Mouse (Mus musculus): ENCODE measurements around the gene Tpmt. TPM values are rescaled to one million over a fixed set of nuclear protein-coding genes. Genes with fewer than 3 reads are reported as not detected.

Tpmt gene
- total RNA-seq (2018; cell fraction: chromatin; rRNA removed): 1 to 10 TPM in 21 of 26 experiments, under 1 TPM in 1, not detected in 4; 0.96 to 8.0 (median 4.0) TPM
- 1 to 10 TPM; 1.5 to 6.0 (median 3.1) TPM for total RNA-seq (2018; cell fraction: cytosol; rRNA removed)
- total RNA-seq (2018; cell fraction: nucleus; rRNA removed): 1 to 10 TPM in 21 of 26 experiments, under 1 TPM in 4, not detected in 1; 0.54 to 6.9 (median 2.4) TPM
- 2.7 to 3.9 TPM (median 3.6 TPM) in 3 replicates for polyA plus RNA-seq (2018)

DNA sequence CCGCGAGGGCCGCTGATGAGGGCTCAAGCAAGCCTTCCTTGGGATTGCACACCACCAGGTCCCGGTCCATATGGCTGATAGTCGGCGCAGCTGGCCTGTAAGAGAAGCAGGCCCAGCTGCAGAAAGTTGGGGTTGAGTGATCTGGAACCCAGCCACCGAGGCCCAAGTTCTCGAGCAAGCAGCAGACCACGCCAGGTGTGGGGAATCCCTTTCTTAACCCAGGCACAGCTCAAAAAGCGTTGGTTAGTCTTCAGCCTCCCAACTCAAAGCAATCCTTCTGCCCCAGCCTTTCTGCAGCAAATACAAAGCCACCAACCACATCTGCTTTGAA, at the start of gene Tpmt:
Gene Tpmt, minus strand, starts transcription at position 121 of the 331 bp plus-strand sequence.
- H3K4me3 ChIP-seq (ENCODE audit: inconsistent target): peak within 1 kb of the TSS; percentile 62
- H3K27ac ChIP-seq: no peak within 1 kb of the TSS
- H3K36me3 ChIP-seq (ENCODE audit: inconsistent target): peaks cover 11% of the 10 kb centered on the region; the same call in 1 of the 2 replicates
- 37% methylated on average over 10 of the region's 10 CpGs for WGBS (ENCODE audit: missing documents)
- peaks cover 8% of the 10 kb centered on the region; the same call in 1 of the 2 replicates for H3K79me2 ChIP-seq (ENCODE audit: inconsistent target)

DNA sequence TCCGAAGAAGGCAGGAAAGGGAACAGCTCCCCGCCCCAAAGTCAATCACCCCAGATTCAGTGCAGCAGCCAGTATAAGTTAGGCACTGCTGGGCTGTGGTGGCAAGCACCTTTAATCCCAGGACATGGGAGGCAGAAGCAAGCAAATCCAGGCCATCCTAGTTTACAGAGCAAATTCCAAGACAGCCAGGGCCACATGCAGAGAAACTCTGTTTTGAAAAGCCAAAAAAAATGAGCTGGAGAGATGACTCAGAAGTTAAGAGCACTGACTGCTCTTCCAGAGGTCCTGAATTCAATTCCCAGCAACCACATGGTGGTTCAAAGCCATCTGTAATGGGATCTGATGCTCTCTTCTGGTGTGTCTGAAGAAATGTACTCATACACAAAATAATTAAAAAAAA, 49.3 kb upstream of the Tpmt start:
- peaks cover 77% of the 10 kb centered on the region for H3K36me3 ChIP-seq (ENCODE audit: inconsistent target)
- H3K27ac ChIP-seq: no peak overlapping the region
- no peak overlapping the region for H3K4me3 ChIP-seq (ENCODE audit: inconsistent target)
- peaks cover 85% of the 10 kb centered on the region for H3K79me2 ChIP-seq (ENCODE audit: inconsistent target)
- WGBS (ENCODE audit: missing documents): 97% methylated on average over 2 of the region's 2 CpGs

DNA sequence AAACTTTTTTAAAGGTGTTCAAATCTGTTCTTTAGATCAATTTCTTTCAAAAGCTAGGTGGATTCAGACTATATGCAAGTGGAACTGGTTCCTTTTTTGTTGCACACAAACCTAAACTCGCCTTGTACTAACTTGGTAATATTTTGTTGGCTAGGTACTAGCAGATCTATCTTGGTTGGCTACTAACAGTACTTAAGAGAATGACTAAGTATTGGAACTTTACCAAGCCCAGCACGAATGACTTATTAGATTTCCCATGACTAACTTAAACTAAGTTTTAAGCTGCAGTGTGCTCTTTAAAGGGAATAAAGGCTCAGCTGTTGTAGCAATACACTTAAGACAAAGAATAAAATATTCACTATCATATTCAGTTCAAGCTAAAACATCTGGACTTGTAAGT, 44.7 kb upstream of the Tpmt start:
- H3K79me2 ChIP-seq (ENCODE audit: inconsistent target): peaks cover 40% of the 10 kb centered on the region
- H3K36me3 ChIP-seq (ENCODE audit: inconsistent target): peaks cover 71% of the 10 kb centered on the region
- H3K4me3 ChIP-seq (ENCODE audit: inconsistent target): no peak overlapping the region
- 77% methylated on average over 2 of the region's 2 CpGs for WGBS (ENCODE audit: missing documents)
- H3K27ac ChIP-seq: no peak overlapping the region

DNA sequence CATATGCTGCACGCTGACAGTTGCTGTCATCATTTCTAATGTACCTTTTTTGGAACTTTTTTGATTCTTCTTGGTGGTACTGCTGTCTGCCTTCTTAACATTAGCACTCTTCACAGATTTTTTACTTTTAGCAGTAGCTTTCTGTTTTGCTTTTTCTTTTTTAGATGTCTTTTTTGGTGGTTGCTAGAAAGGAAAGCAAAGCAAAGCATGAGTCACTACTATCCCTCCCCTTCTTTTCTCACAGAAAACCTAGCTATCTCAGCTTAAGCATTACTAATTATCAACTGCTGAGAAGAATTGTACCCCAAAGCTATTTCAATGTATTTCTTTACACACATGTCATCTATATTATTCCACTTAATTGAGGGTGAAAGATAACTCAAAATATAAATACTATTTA, 43.9 kb upstream of the Tpmt start:
- 90% methylated on average over 1 of the region's 1 CpGs for WGBS (ENCODE audit: missing documents)
- Histone ChIP-seq H3K79me2 (ENCODE audit: inconsistent target) (peaks cover 32% of the 10 kb centered on the region), H3K36me3 (ENCODE audit: inconsistent target) (peaks cover 66% of the 10 kb centered on the region), H3K4me3 (ENCODE audit: inconsistent target) (no peak overlapping the region), H3K27ac (no peak overlapping the region)

DNA sequence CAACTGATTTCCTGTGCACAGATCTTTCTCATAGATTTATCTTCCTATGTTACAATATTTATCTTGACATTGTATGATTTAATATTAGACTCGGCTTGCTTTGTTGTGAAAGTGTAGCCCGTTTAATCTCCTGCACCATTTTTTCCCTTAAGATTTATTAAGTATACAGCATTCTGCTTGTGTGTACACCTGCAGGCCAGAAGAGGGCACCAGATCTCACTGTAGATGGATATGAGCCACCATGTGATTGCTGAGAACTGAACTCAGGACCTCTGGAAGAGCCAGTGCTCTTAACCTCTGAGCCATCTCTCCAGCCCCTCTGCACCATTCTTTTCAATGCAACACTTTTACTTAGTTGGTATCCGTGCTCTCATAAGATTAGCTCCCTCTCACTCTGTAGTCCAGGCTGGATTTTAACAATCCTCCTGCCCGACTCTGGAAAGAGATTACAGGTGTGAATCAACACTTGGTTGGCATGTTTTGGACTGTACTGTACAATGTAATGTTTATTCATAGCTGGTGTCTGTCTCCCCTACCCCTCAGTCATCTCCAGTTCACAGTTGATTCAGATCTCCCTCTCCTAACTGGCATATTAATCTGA, 36.5 kb upstream of the Tpmt start:
- WGBS (ENCODE audit: missing documents): 98% methylated on average over 4 of the region's 4 CpGs

DNA sequence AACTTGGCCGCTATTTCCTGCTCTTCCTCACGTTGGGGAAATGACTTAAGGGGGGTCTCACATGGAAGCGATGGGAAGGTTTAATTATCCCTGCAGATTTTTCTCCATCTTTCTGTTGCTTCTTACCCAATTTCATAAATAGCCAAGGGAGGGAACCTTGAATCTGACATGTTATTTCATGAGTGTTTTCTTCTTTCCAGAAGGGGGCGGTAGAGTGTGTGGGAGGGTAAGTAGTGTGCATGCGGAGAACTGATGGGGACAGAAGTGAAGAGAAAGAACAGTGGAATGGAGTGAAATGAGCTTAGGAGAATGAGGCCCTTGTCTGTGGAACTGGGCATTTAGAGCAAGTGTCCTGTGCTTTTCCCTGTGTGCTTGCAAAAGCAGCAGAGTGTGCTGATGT, 34.3 kb upstream of the Tpmt start:
- 87% methylated on average over 5 of the region's 5 CpGs for WGBS (ENCODE audit: missing documents)

More for the DNA sequence above, 36.5 kb upstream of the Tpmt start:
- Histone ChIP-seq H3K27ac (no peak overlapping the region), H3K36me3 (ENCODE audit: inconsistent target) (peaks cover 40% of the 10 kb centered on the region), H3K79me2 (ENCODE audit: inconsistent target) (no peaks in the 10 kb centered on the region), H3K4me3 (ENCODE audit: inconsistent target) (no peak overlapping the region)

DNA sequence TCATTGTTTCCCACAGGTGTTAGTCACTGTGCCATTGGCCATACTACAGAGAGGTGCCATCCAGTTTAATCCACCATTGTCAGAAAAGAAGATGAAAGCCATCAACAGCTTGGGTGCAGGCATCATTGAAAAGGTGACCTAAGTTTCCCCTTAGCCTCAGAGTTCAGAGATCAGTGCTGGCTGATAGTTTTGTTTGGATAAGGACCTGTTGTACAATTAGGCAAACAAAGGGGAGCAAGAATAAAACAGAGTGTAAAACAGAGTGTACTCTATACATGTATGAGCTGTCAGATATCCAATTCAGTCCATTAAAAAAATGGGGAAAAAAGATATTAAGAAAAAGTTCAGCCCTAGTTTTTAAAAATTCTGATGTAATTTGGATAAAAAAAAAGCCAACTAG, 32.8 kb upstream of the Tpmt start:
- H3K36me3 ChIP-seq (ENCODE audit: inconsistent target): peaks cover 35% of the 10 kb centered on the region
- no peak overlapping the region for H3K4me3 ChIP-seq (ENCODE audit: inconsistent target)
- H3K27ac ChIP-seq: no peak overlapping the region
- H3K79me2 ChIP-seq (ENCODE audit: inconsistent target): no peaks in the 10 kb centered on the region

More for the DNA sequence above, 34.3 kb upstream of the Tpmt start:
- no peaks in the 10 kb centered on the region for H3K79me2 ChIP-seq (ENCODE audit: inconsistent target)
- no peak overlapping the region for H3K27ac ChIP-seq
- H3K4me3 ChIP-seq (ENCODE audit: inconsistent target): no peak overlapping the region
- H3K36me3 ChIP-seq (ENCODE audit: inconsistent target): peaks cover 31% of the 10 kb centered on the region

DNA sequence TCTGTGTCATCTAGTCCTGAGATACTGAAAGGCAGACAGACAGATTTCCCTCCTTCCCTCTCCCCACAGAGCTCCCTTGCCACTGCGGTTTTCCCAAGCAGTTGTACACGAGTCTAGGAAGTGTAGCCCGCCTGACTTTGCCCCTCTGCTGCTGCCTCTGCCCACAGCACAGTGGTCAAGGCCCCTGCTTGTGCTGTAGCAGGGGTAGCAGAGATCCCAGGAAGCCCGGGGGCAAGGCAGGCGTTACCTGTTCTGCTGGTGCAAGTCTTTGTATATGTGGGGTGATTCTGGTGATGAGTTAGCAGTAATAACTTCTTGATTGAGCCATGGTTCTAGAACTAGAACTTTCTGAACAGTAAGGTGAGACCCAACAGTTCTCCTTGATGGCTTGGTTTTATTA, 31.6 kb upstream of the Tpmt start:
- Histone ChIP-seq H3K27ac (no peak overlapping the region), H3K36me3 (ENCODE audit: inconsistent target) (peaks cover 29% of the 10 kb centered on the region; the same call in 1 of the 2 replicates), H3K4me3 (ENCODE audit: inconsistent target) (no peak overlapping the region), H3K79me2 (ENCODE audit: inconsistent target) (no peaks in the 10 kb centered on the region)
- 90% methylated on average over 5 of the region's 5 CpGs for WGBS (ENCODE audit: missing documents)

DNA sequence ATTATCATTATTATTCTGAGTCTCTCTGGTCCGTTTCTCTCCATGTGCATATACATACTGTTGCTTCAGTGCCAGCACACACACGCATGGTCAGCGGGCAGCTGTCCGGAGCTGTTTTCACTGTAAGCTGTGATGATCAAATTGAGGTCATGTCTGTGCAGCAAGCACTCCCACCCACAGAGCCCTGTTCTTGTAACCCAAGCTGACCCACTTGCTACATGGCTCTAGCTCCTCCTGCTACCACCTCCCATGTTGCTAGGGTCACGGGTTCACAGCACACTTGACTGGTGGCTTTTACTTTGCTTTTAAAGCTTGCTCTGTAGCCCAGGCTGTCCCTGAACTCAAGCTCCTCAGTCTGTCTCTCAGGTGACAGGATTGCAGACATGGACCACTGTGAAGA, 27.9 kb upstream of the Tpmt start:
- no peak overlapping the region for H3K27ac ChIP-seq
- 96% methylated on average over 5 of the region's 5 CpGs for WGBS (ENCODE audit: missing documents)
- no peaks in the 10 kb centered on the region for H3K79me2 ChIP-seq (ENCODE audit: inconsistent target)
- H3K4me3 ChIP-seq (ENCODE audit: inconsistent target): no peak overlapping the region
- H3K36me3 ChIP-seq (ENCODE audit: inconsistent target): peaks cover 17% of the 10 kb centered on the region; the same call in 1 of the 2 replicates

DNA sequence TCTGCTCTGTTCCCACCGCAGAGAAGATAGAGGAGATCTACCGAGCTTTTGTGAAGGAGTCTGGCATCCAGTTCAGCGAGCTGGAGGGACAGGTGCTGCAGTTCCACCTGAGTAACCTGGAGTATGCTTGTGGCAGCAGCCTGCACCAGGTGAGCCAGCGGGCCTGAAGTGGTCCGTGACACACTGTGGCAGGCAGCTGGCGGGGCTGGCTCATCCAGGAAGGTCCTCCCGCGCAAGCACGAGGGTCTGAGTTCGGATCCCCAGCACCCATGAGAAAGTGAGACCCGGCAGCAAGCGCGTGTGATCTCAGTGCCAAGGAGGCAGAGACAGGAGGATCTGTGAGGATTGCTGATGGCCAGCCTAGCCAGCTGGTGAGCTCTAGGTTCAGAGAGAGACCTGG, 27.3 kb upstream of the Tpmt start:
- no peak overlapping the region for H3K27ac ChIP-seq
- 94% methylated on average over 12 of the region's 13 CpGs for WGBS (ENCODE audit: missing documents)
- no peak overlapping the region for H3K4me3 ChIP-seq (ENCODE audit: inconsistent target)
- H3K36me3 ChIP-seq (ENCODE audit: inconsistent target): peaks cover 16% of the 10 kb centered on the region; the same call in 1 of the 2 replicates
- H3K79me2 ChIP-seq (ENCODE audit: inconsistent target): no peaks in the 10 kb centered on the region

DNA sequence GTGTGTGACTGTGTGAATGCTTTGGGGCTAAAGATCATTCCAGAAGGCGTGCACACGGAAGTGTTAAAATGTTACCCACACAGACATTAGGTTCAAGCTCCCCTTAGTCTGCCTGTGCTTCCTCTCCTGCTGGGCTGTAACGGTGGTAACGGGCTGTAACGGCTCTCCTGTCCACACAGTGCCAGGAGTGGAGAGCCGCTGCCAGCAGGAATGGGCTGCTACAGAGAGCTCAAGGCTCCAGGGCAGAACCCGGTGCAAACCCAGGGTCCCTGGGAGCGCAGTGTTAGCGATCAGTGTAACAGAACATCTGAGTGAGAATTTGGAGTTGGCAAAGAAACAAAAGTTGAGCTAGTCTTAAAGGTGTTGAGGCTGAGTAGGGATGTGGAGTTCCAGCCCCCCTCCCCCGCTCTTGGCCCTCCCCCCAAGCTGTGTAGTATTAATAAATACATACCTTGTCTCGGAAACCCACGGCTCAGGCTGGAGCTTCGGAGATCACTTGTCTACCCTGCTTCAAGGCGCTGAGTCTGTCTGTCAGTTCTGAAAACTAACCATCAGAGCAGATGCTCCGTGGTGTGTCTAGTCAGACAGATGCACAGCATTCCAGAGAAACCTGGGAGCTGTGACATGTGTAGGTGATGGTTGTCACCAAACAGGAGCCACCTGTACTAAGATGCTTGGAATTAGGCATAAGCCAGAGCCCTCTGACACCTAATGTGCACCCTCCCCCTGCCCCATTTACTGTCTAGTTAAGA, 26.0 kb upstream of the Tpmt start:
- Histone ChIP-seq H3K4me3 (ENCODE audit: inconsistent target) (no peak overlapping the region), H3K79me2 (ENCODE audit: inconsistent target) (no peaks in the 10 kb centered on the region), H3K27ac (no peak overlapping the region), H3K36me3 (ENCODE audit: inconsistent target) (peaks cover 16% of the 10 kb centered on the region; the same call in 1 of the 2 replicates)
- 96% methylated on average over 14 of the region's 15 CpGs for WGBS (ENCODE audit: missing documents)

DNA sequence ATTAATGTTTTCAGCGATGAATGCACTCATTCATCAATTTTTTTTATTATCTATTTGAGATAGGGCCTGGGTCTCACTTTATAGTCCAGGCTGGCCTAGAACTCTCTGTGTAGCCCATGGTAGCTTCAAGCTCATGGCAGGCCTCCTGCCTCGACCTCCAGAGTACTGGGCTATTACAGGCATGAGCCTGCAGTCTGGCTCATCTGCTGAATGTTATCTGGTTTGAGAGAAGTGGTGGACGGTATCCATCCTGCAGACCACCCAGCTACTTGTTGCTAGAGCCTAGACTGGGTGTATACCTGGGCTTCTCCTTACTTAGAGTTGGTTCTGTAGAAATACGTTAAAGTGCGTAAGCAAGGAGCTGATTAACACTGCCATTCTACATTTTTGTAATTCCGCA, 22.5 kb upstream of the Tpmt start:
- Histone ChIP-seq H3K79me2 (ENCODE audit: inconsistent target) (no peaks in the 10 kb centered on the region), H3K4me3 (ENCODE audit: inconsistent target) (no peak overlapping the region), H3K36me3 (ENCODE audit: inconsistent target) (peaks cover 11% of the 10 kb centered on the region; the same call in 1 of the 2 replicates), H3K27ac (no peak overlapping the region)
- 97% methylated on average over 6 of the region's 6 CpGs for WGBS (ENCODE audit: missing documents)

DNA sequence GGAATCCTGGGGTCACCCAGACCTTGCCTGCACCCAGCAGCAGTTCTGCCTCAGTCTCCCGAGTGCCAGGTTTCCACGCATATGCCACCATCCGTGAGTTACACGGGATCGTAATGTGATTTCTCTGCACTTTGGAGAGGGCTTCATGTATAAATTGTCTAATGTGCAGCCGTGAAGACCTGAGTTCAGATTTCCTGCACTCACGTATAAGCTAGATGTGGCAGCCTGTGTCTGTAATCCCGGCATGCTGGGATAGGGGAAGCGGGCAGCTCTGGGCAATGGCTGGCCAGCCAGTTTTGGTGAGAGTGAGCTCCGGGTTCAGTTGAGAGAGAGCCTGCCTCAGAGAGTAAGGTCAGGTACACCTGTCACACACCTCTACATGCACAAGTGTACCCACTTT, 22.0 kb upstream of the Tpmt start:
- H3K79me2 ChIP-seq (ENCODE audit: inconsistent target): no peaks in the 10 kb centered on the region
- H3K4me3 ChIP-seq (ENCODE audit: inconsistent target): no peak overlapping the region
- peaks cover 11% of the 10 kb centered on the region; the same call in 1 of the 2 replicates for H3K36me3 ChIP-seq (ENCODE audit: inconsistent target)
- 97% methylated on average over 10 of the region's 10 CpGs for WGBS (ENCODE audit: missing documents)
- no peak overlapping the region for H3K27ac ChIP-seq

DNA sequence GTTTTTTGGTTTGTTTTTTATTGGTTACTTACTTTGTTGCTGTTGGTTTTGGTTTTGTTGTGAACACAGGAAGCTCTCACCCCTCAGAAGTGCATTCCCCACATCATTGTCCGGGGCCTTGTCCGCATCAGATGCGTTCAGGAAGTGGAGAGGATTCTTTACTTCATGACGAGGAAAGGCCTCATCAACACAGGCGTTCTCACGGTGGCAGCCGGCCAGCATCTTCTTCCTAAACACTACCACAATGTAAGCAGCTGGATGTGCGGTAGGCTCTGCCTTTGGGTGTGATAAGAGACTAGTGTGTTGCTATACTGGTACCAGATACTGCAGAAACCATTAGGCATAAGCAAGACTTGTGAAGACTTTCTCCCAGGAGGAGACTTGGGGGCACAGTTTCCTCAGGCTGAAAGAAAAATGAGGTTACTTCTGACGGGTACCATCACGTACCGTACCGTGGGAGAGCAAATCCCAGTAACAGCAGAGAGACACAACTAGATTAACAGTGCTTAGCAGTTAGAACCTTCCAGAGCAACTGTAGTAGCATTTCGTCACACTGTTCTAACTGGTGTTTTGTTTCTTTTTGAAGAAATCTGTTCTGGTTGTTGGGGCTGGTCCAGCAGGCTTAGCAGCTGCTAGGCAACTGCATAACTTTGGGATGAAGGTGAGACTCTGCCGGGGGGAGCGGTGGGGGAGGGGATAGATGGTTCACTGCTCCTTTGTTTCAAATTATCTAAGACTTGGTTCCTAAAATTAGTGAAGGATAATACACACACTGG, 19.6 kb upstream of the Tpmt start:
- H3K79me2 ChIP-seq (ENCODE audit: inconsistent target): no peaks in the 10 kb centered on the region
- peaks cover 23% of the 10 kb centered on the region; the same call in 1 of the 2 replicates for H3K36me3 ChIP-seq (ENCODE audit: inconsistent target)
- WGBS (ENCODE audit: missing documents): 96% methylated on average over 15 of the region's 15 CpGs
- no peak overlapping the region for H3K27ac ChIP-seq
- no peak overlapping the region for H3K4me3 ChIP-seq (ENCODE audit: inconsistent target)

All from macrophage (primary cell).